Mouse (Mus musculus) cerebellum, adult 9-10 months (tissue): ENCODE data around the gene Pdzd8.

Source experiments
- DNase-seq: peaks from one replicate; pipeline ENCODE4 v3.0.0; 2022

Gene Pdzd8

DNA sequence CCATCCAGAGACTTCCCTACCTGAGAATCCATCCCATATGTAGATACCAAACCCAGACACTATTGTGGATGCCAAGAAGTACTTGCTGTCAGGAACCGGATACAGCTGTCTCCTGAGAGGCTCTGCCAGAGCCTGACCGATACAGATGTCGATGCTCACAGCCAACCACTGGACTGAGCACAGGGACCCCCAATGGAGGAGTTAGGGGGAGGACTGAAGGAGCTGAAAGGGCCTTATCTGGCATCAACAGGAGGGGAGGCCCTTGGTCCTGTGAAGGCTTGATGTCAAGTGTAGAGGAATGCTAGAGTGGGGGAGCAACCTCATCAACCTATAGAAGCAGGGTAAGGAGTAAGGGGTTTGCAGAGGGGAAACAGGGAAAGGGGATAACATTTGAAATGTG, 7.2 kb upstream of the Pdzd8 start:
- no peak for DNase-seq

DNA sequence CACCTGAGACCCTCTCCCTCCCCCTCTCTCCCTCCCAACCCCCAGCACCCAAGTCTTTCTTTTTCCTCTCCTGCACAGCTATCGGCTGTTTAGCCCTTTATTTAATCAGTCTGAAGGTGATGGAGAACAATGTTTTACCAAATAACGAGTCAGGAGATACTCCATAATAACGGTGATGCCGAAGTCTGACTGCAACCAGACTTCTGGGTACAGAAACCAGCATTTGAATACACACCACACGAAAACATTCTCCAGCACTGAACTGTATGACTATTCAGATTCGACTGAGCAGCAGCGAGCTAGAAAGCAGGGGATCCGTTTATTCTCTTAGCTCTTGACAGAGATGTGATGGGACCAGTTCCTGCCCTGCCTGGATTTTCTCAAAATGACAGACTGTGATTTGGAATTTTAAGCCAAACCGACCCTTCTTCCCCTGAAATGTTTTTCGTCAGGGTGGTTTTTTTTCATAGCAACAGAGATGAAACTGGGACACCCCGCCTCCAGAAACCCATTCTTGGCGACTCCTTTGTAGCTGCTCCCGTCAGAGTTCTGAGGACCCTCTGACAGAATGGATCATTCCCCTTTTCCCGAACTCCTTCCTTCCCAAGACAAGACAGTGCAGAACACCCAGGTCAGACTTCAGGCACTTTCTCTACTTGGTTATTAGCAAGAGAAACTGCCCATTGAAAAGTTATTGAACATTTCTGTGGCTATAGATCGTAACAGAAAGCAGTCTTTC, 5.7 kb upstream of the Pdzd8 start:
- DNase-seq, result no peak

DNA sequence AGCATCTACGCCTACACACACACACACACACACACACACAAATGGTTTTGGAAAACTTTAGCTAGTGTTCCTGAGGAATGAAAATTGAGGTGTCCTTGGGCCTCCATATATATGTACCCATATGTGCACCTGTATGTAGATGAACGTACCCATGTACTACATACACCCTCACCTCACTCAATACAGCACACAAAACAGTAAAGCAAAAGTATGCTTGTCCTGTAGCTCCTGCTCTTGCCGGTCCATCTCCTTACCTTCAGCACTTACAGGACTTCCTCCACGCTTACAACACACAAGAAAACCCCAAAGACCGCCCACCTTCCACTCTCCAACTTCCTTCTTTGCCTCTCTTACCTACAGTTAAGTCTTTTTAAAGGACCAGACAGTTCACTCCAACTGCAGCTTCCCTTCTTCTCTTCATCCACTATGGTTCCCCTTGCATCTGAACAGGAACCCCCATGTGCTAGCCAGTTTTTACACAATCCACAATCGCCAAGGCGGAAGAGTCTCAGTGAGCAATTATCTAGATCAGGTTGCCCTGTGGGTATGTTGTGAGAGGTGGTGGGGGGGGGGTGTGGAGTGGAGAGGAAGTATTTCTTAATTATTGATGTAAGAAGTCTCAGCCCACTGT, 4.8 kb upstream of the Pdzd8 start:
- no peak for DNase-seq

DNA sequence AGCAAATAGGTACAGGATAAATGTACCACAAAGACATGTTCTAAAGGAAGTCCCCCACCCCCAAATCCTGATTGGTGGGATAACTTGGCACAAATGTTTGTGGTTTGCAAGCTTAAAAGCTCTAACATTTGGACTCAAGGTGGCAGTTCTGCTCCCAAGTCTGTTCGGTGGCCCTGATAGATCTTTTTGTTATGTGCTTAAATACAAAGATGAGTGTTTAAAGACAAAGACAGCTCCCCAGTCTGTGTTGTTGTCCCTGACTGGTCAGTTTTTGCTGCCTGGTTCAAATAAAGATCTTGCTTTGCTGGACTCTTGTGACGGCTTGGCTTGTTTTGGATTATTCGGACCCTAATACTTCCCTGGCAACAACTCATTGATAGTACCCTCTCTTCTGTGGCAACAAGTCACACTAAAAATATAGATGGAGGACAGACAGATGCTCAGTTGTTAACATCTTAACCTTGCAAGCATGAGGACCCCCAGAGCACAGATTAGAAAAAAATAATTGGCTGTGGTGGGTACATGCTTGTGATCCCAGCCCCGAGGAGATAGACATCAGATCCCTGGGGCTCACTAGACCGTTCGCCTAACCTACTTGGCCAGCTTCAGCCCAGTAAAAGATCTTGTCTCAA, 3.9 kb upstream of the Pdzd8 start:
- no peak for DNase-seq

DNA sequence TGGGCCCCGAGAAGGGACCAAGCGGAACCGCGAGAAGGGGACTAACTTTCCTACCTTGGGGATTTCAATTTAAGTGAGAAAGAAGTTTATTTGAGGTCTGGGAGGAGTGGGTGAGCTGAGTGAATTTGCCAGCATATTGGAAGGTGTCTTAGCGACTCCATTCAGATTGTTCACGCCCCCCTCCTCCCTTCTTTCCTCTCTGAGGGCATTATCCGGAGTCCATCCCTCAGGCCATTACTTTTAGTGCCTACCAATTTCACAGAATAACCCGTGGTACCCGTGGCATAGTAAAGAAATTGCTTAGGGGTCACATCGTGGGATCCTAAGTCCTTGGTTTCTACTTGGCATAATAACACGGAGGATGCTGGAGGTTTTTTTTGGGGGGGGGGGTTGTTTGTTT, 745 bp upstream of the Pdzd8 start:
- DNase-seq, result no peak

DNA sequence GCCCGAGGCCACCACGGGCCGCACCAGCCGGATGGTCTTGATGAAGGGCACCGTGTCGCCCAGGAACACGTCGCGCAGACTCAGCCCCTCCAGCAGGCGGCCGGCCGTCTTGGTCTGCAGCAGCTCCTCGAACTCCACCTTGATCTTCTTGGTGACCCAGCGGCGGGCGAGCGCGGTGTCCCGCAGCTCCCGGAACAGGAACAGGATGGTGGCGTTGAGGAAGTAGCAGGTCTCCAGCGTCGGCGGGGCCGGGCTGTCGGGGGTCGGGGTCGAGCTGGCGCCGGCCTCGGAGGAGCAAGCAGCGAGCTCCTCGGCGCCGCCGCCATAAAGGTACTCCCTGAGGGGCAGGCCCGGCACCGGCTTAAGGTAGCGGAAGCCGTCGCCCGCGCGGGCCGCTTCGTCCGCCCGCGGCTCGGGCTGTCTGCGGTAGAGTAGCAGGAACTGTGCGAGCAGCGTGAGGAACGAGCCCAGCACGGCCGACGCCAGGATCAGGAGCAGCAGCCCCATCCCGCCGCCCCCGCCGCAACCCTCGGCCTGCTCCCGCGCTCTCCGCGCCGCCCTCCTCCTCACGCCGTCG, 411 bp downstream of the Pdzd8 start:
- no peak for DNase-seq

DNA sequence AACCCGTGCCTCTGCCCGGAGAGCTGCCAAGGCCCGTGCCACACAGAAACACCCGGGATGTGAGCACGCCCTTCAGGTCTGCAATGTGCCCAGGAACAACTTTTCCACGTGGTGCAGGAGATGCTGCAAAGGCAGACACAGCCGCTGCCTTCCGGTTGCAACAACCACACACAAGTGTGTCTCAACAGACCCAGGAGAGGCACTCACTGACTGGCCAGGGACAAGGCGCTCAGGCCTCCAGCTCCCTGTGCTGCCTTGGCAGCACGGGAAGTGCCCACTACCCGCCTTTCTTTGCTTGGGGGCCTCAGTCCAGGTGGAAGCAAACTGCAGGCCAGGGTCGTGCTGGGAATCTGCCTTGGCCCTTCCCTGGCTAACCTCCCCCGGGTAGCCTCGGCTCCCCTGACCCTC, 1.3 kb downstream of the Pdzd8 start:
- no peak for DNase-seq

DNA sequence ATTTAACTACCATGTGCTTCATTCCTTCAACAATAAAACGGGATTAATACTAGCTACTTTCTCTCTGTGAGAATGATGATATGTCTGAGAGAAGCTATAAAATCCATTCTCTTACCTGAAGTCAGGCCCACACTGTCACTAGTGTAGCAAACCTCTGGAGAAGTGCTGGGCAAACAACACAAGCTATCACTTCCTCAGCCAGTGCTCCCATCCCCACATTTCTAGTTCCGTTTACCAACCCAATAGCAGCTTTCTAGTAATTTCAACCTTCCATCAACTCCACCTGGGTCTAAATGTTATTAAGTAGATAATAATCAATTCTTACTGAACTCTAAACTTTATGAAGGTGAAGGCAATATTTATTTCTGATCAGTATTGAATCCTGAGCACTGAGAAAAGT, 2.6 kb downstream of the Pdzd8 start:
- DNase-seq, result no peak

DNA sequence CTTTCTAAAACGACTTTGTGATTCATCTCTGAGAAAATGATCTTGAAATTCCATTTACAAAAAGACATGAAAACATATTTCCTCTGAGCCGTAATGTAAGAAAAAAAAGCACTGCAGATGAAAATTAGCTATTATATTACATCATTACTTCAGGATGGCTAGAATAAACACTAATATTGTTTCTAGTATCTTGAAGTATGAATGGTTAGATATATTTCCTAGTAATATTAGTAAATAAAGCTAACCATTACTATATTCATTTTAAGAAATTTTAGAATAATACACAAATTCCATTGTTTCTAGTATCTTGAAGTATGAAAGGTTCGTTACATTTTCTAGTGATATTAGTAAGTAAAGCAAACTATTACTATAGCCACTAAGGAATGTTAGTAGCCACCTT, 5.7 kb downstream of the Pdzd8 start:
- DNase-seq, result no peak

DNA sequence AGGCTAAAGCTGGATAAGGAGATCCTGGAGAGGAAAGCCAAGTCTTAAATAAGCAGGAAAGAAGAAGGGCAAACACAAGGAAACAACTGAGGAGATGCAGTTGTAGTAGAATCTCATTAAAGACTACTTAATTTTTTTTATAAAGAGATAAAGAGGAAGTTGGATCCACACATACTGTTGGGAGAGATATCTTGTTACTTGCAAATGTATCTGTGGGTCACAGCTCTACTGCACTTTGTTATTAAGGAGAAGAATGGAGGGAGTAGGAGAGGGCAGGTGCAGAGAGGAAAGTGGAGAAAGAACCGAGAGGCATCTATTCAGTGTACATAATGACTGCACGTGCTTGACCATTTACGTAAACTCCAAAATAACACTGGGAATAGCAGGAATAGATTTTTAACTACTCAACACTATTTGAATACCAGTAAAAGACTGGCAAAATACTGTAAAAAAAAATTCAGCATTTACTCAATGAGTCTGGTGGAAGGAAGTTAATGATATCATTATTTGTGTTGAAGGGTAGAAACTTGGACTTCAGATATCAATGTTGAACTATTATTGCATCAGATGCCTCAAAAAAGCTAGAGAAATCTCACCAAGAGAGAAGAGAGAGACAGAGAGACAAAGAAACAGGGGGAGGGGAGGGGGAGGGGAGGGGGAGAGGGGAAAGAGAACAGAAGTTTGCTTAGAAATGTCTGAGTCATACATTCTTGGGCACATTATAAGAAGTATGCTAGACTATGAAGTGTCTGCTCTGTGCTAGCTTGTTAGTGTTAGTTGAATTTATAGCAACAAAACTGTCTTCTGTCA, 7.5 kb downstream of the Pdzd8 start:
- no peak for DNase-seq

DNA sequence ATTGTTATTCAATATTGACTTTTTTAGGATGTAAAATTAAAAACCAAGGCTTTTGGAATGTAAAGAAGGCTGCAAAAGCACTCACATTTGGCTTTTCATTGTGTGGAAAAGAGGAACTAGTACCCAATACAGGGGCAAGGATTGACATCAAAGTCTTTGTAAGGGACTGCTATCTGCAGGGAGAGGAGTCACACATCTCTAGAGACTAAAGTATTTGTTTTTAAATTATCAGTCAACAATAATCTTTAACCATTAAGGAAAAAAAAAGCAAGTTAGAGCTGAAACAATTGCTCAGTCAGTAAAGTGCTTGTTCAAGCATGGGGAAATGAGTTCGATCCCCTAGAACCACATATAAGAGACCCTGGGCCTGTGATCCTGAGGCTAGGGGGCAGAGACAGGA, 8.9 kb downstream of the Pdzd8 start:
- DNase-seq, result no peak

DNA sequence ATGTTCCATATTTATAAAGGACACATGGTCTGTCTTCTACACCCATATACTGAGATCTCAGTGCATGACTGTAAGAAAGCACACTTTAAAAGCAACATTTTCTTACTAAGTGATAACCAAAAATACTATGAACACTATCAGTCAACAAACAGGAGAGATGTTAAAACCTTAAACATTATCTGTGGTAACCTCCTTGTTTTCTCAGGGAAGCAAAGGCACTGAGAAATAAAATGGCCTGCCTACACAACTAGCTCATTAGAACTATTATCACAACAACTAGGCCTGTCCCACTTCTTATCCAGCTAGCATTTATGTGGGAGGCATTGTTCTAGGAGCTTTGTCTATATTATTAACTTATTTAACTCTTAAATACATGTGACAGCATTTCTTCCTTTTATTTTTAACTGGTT, 14.8 kb downstream of the Pdzd8 start:
- DNase-seq, result no peak

DNA sequence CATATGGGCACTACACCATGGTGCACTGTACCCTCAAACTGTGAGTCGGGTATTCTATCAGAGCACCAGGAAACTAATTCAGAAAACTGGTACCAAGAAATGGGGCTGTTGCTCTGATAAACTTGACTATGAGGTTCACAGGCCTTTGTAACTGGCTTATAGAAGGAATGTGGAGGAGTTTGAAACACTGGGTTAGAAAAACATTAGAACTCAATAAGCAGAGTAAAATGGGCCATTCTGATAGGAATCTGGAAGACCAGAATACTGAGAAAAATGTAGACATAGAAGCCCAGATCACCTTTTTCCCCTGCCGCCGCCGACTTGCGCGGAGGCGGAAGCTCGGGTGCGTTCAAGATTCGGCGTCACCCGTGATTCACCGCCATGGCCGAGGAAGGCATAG, 23.6 kb downstream of the Pdzd8 start, which contains the start of gene Rps12-ps3:
TSS of gene Rps12-ps3 (plus strand) at position 301 of the 400 bp plus-strand sequence.
- DNase-seq, result no peak

DNA sequence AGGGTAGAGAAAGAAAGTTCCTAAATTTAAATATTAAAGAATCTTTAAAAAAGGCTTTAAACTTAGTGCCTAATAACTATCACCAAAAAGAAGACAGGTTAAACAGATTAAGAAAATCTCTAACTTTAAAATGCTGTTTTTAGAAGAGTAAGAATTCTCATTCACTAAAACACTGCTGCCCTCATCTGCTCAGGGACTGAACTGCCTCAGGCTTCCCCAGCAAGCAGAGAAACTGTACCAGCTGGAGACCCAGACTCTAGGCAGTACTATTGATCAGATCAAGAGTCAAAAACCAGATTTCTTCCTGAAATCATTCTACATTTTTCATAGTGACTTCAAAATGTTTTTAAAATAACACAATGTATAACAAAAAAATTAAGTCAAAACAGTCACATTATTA, 29.0 kb downstream of the Pdzd8 start:
- no peak for DNase-seq

DNA sequence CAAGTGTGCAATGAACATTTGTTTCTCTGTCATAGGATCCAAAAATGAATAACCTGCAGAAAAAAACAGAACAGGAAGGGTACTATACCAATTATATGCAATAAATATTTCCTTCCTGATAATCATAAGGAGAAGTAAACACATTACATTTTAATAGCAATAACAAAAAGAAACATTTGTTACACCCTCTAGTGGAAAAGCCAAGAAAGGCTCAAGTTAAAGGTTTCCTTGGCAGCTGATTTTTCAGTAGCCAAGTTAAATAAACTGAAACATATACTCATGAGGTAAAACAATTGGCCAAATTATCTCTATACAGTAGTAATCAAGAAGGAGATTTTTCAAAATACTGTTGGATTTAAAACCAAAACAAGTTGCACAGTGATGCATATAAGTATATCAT, 30.3 kb downstream of the Pdzd8 start:
- no peak for DNase-seq

DNA sequence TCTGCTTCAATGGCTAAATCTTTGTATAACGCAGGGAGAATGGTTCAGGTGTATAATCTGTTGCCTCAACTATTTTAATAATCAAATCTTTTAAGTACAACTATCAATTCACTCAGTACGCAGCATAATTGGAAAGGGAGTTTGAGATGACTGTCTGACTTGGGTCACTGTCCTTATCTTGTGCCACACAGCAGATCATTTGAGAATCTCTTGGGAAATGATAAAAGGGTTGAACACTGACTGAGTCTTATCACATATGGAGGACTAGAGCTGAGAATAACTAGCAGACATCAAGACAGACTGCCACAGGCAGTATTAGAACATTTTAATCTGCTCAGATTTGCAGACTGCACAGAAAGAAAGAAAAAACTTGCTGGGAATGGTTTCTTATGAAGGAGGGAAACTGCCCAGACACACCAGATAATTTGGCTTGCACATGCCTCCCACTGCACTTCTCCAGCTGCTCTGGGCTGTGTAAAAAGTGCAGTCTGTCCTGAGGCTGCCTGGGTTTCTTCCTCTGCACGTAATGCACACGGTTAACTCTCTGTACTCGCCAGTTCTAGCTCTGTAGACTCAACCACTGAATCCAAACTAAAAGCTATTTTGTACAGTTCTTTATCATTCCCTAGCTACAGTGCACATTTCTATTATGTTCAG, 53.3 kb downstream of the Pdzd8 start:
- no peak for DNase-seq

DNA sequence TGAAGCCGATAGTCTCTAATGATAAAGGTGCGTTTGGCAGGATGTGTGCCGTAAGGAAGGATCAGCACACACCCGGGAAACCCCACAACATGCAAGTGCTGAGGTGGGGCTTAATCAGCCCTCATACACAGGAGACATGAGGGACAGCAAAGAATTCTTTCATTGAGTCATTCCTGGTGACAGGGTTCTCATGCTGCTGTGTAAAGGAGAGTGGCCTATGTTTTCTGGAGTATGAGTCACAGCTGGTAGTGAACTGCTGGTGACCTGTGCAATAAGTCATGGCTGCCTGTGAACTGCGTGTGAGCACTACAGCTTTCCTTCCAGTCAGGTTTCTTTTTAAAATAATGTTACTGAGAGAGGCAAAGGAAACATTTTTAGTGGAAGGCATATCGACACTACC, 55.8 kb downstream of the Pdzd8 start:
- DNase-seq, result no peak

DNA sequence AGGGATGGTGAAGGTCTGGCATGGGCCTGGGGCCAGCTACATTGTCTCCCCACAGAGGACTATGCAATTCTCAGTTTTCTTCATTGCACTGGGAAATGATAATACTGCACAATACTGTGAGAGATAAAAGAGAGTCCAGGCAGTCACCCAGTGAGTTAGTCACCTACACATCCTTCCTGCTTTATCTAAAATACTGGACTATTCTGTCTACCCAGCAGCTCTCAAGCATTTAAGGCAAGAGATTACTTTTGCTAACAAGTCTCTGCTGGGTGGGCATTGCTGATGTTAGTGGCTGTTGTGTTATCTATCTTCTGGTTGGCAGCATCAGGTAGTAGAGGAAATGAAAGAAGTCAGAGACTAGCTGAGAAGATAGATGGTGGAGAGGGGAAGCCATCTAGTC, 56.5 kb downstream of the Pdzd8 start:
- DNase-seq, result no peak

DNA sequence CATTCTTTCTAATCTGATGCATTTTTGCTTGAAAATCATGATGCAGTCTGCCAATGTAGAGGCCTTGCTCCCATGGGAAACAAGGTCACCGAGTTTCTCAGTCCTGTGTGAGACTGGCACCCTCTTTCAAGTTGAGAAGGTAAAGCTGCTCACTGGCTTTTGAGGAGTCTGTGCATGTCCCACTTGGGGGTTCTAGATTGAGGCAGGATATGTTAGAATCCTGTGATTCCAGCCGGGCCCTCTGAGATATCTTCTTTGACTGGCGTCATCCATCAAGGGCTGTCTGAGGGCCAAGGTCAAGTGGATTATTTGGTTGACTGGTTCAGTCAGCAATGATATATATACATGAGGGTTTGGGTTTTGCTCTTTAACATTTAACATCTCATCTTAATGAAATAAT, 63.6 kb downstream of the Pdzd8 start:
- DNase-seq, result no peak

DNA sequence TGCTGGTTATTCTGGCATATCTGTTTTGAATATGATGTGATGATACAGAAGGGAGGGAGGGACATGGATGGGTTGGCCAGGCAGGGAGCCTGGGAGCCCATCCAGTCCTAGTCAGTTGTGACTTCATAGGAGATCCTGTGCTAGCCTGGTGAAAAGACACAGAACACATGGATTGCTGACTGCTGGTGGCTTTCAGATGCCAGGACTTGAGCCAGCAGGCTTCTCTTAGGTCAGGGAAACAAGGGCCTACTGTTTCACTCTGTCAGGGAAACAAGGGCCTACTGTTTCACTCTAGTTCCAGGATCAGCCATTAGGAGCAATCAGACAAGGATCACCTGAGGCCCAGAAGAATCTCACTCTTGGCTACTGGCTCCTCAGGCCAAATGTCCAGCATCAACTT, 64.7 kb downstream of the Pdzd8 start:
- DNase-seq, result no peak

DNA sequence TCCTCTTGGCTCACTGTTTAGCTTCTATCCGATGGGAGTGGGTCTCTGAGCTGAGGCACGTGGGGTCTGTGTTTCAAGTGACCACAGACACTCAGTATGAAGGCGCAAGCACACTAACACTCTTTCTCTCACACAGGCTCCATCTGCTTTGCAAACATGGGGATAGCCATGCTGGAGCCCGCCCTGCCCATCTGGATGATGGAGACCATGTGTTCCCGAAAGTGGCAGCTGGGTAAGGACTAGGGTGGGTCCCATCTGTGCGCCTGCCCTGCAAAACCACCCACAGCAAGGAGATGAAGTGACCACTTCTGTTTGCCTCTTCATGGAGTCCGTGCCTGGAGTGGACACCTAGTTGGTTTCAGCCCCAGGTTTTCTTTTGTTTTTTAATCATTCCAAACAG, 69.2 kb downstream of the Pdzd8 start:
- DNase-seq, result no peak

DNA sequence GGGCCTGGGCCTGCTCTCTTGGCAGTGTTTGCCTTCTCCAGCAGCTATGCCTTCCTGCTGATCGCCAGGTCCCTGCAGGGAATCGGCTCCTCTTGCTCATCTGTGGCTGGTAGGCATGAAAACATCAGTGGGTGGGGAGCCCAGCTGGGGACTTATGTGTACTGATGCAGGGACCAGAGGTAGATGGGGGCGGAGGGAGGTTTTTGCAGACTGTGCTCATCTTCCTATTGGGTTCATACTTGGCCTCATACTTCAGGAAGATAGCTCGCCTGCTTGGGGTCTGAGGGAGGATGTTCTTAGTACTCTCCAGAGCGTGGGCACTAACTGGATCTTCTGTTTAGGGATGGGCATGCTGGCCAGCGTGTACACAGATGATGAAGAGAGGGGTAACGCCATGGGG, 72.4 kb downstream of the Pdzd8 start:
- no peak for DNase-seq
